Mouse (Mus musculus): ENCODE results near the gene Vps13c.

DNA sequence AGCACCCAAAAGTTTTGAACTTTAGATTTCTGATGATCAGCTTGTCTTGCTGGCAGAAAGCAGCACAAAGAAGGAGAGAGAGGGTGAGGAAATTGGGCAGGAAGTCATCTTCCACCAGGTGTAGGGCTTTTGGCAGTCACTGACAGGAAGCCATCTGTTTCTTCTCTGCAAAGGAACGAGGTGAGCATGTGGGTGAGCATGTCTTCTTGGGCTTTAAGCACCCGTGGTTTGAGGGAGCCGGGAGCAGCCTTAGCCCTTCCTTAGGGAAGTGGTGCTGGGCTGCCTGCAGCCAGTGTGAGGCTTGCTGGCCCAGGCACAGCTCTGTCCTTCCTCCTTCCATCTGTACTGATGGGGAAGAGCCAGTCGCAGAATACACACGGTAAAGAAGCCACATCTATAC, 5.5 kb downstream of the Vps13c start:
- TF ChIP-seq CTCF (IDR thresholded peaks at IDR 0.05; ENCODE audit: low read depth, low read length): no peak
- no peak for TF ChIP-seq POLR2A (IDR thresholded peaks at IDR 0.05; ENCODE audit: borderline replicate concordance, low read depth, low read length)

All from bone marrow macrophage, adult 2 months (primary cell).